Mouse (Mus musculus) G1E (cell line): ENCODE measurements around the gene Ifna4. TPM values are rescaled to one million over a fixed set of nuclear protein-coding genes. Genes with fewer than 3 reads are reported as not detected.
"Not testable (repeated sequence)": the region's sequence is repeated elsewhere in the genome, so short reads cannot be mapped to it uniquely, and the experiment has no call there.

Experiments
- ATAC-seq: 2 replicates; pipeline ENCODE4 v1.8.0; 2016; ENCODE audit warnings: mild to moderate bottlenecking; ENCODE audit not compliant: insufficient number of reproducible peaks, poor library complexity, low FRiP score, severe bottlenecking; ENCODE audit errors: extremely low read depth
- DNase-seq: peaks from one replicate; pipeline ENCODE4 v3.0.0; 2012; ENCODE audit warnings: low spot score
- H3K27me3 ChIP-seq: 2 replicates; pipeline ENCODE4 v1.6.1; 2012; ENCODE audit warnings: mild to moderate bottlenecking, low read length, inconsistent platforms; ENCODE audit not compliant: insufficient read depth
- H3K36me3 ChIP-seq: replicated peaks from 2 replicates; pipeline ENCODE3; 2012; ENCODE audit warnings: mild to moderate bottlenecking, inconsistent platforms
- H3K4me1 ChIP-seq: 2 replicates; pipeline ENCODE4 v1.6.1; 2012; ENCODE audit warnings: low read depth, low read length, inconsistent platforms, mixed read lengths; ENCODE audit not compliant: insufficient read depth
- H3K4me3 ChIP-seq: 2 replicates; pipeline ENCODE4 v1.5.1; 2012; ENCODE audit warnings: low read depth, mild to moderate bottlenecking, inconsistent platforms, low read length, moderate library complexity, mixed read lengths
- H3K9me3 ChIP-seq: replicated peaks from 2 replicates; pipeline ENCODE4 v1.6.1; 2012; ENCODE audit warnings: inconsistent platforms
- CTCF ChIP-seq: IDR thresholded peaks from 2 replicates; pipeline ENCODE4 v1.5.1; 2012; ENCODE audit warnings: low read depth, low read length, inconsistent platforms, mixed read lengths
- GATA1 ChIP-seq: IDR thresholded peaks from 2 replicates; pipeline ENCODE4 v1.6.1; 2012; ENCODE audit warnings: borderline replicate concordance, low read length, inconsistent platforms, mixed read lengths
- GATA2 ChIP-seq: IDR thresholded peaks from 2 replicates; pipeline ENCODE4 v1.6.1; 2012; ENCODE audit warnings: low read depth, low read length, inconsistent platforms, borderline replicate concordance
- POLR2AphosphoS5 ChIP-seq: IDR thresholded peaks from 2 replicates; pipeline ENCODE4 v1.6.1; 2012; ENCODE audit warnings: low read depth, low read length, inconsistent platforms; ENCODE audit not compliant: insufficient replicate concordance
- TAL1 ChIP-seq: conservative IDR thresholded peaks from 2 replicates; pipeline ENCODE4 v1.6.1; 2012; ENCODE audit warnings: low read depth, low read length, inconsistent platforms, mixed read lengths
- polyA plus RNA-seq: library from polyadenylated mRNA; stranded (reverse); fragments of >175 nt; gene quantifications from 2 replicates; pipeline ENCODE4 v1.2.3, GENCODE M21; 2012
- total RNA-seq, 2 experiments: library from RNA; stranded (forward) in 1 of 2; stranded (reverse) in 1 of 2; fragments of 200-1000 nt in 1 of 2; fragments of >200 nt in 1 of 2; fragmentation: Nextera tagmentation in 1 of 2; gene quantifications; 2 replicates each; pipeline ENCODE4 v1.2.3; 2014 to 2017

The Ifna4 gene
- not detected in 2 replicates for total RNA-seq (2014; fragmentation: Nextera tagmentation)
- 0.38 TPM in 1 of 2 replicates, not detected in the other for total RNA-seq (2017)
- polyA plus RNA-seq: not detected in 2 replicates

- DNase-seq (no peak), ATAC-seq (no peak)
- Histone ChIP-seq H3K27me3 (no peaks in the 10 kb centered on the region), H3K4me1 (no peaks in the 10 kb centered on the region), H3K9me3 (no peaks in the 10 kb centered on the region), H3K36me3 (no peaks in the 10 kb centered on the region), H3K4me3 (no peak within 1 kb of the TSS)
- TF ChIP-seq GATA2 (no peak), POLR2AphosphoS5 (no peak), TAL1 (no peak), GATA1 (no peak), CTCF (no peak)
Measured at GRCm38 (mm10) chr4:88841438-88841911, at the start of gene Ifna4. Gene Ifna4, plus strand, starts transcription at chr4:88841861.

- ATAC-seq, DNase-seq, H3K4me1 ChIP-seq, H3K9me3 ChIP-seq, H3K36me3 ChIP-seq, H3K27me3 ChIP-seq, H3K4me3 ChIP-seq: not testable (repeated sequence)
Measured at GRCm38 (mm10) chr4:88793936-88794675, 47.6 kb upstream of the Ifna4 start, which contains the start of gene Gm13275. Gene Gm13275, plus strand, starts transcription at chr4:88794487.

GRCm38 (mm10) chr4:88797097-88797496 is 44.6 kb upstream of the Ifna4 start, which contains the start of gene Gm13279:
Gene Gm13279, plus strand, starts transcription at chr4:88797397.
- H3K27me3 ChIP-seq, H3K9me3 ChIP-seq, H3K36me3 ChIP-seq, H3K4me3 ChIP-seq, ATAC-seq, DNase-seq, H3K4me1 ChIP-seq: not testable (repeated sequence)

GRCm38 (mm10) chr4:88799365-88799764 is 42.3 kb upstream of the Ifna4 start, which contains the start of gene Gm13285:
Gene Gm13285, plus strand, starts transcription at chr4:88799665.
- not testable (repeated sequence) for H3K36me3 ChIP-seq, H3K9me3 ChIP-seq, H3K4me1 ChIP-seq, DNase-seq, ATAC-seq, H3K4me3 ChIP-seq, H3K27me3 ChIP-seq

DNA sequence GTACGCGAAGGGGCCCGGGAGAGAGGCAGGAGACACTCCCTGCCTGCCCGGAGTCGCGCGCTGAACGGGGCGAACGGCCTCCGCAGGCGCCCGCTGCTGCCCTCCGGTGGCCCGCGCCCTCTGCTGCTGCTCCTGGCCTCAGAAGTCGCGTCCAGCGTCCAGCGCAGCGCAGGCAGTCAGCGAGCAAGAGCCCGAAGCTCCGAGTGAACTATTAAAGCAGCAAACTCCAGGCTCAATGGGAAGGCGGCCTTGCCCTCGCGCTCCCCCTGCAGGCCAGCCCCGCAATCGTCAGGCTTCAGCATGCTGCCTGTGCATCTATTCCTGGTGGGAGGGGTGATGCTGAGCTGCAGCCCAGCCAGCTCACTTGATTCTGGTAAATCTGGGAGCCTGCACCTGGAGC is 38.7 kb upstream of the Ifna4 start, which contains the start of gene Gm13287:
Gene Gm13287, plus strand, starts transcription at position 301 of the 400 bp plus-strand sequence.
- not testable (repeated sequence) for DNase-seq, H3K36me3 ChIP-seq, H3K9me3 ChIP-seq, H3K27me3 ChIP-seq, H3K4me1 ChIP-seq, ATAC-seq, H3K4me3 ChIP-seq

GRCm38 (mm10) chr4:88805231-88805630 is 36.4 kb upstream of the Ifna4 start, which contains the start of gene Gm13288:
Gene Gm13288, plus strand, starts transcription at chr4:88805531.
- H3K27me3 ChIP-seq, H3K4me3 ChIP-seq, H3K9me3 ChIP-seq, DNase-seq, H3K36me3 ChIP-seq, ATAC-seq, H3K4me1 ChIP-seq: not testable (repeated sequence)

DNA sequence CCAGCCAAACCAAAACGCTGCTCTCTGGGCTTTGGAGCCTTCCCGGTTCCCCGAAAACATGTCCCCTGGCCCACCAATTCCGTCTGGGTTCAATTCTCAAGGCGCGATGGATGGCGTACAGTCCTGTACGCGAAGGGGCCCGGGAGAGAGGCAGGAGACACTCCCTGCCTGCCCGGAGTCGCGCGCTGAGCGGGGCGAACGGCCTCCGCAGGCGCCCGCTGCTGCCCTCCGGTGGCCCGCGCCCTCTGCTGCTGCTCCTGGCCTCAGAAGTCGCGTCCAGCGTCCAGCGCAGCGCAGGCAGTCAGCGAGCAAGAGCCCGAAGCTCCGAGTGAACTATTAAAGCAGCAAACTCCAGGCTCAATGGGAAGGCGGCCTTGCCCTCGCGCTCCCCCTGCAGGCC is 35.9 kb upstream of the Ifna4 start:
- not testable (repeated sequence) for H3K9me3 ChIP-seq, ATAC-seq, DNase-seq, H3K4me1 ChIP-seq, H3K36me3 ChIP-seq, H3K27me3 ChIP-seq, H3K4me3 ChIP-seq

- H3K9me3 ChIP-seq: no peaks in the 10 kb centered on the region
- no peaks in the 10 kb centered on the region for H3K27me3 ChIP-seq
- no peaks in the 10 kb centered on the region for H3K36me3 ChIP-seq
- DNase-seq (no peak), ATAC-seq (no peak)
- TF ChIP-seq POLR2AphosphoS5: no peak
- TF ChIP-seq GATA1: no peak
- TF ChIP-seq TAL1: no peak
- no peak for TF ChIP-seq CTCF
- no peak for TF ChIP-seq GATA2
- H3K4me3 ChIP-seq: no peak within 1 kb of the TSS
- H3K4me1 ChIP-seq: no peaks in the 10 kb centered on the region
Measured at GRCm38 (mm10) chr4:88815928-88816327, 25.7 kb upstream of the Ifna4 start, which contains the start of gene Ifna7. Gene Ifna7, plus strand, starts transcription at chr4:88816228.
